Mouse (Mus musculus): ENCODE results near the gene Adgrg6. TPM values are rescaled to one million over a fixed set of nuclear protein-coding genes. Genes with fewer than 3 reads are reported as not detected.

Adgrg6 gene
- polyA plus RNA-seq, 1 experiment = 14.3 TPM

DNA sequence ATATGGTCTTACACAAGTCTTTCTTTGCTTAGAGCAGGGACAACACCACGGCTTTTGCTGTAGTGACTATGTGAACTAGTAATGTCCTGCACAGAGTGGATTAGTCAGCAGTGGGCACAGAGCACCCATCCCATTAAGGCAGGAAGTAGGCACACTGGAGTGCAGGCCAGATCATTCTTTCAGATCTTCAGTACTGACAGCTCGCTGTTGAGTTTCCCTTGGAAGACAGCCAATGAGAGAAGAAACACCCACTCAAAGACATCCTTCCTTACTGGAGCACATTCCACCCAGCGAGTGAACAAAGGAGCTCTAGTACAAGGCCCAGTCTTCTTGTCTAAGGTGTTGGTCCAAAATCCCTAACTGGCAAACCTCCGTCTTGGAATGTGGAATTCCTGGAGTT is 53.6 kb downstream of the Adgrg6 start:
- no peak for DNase-seq (ENCODE audit: low spot score)

DNA sequence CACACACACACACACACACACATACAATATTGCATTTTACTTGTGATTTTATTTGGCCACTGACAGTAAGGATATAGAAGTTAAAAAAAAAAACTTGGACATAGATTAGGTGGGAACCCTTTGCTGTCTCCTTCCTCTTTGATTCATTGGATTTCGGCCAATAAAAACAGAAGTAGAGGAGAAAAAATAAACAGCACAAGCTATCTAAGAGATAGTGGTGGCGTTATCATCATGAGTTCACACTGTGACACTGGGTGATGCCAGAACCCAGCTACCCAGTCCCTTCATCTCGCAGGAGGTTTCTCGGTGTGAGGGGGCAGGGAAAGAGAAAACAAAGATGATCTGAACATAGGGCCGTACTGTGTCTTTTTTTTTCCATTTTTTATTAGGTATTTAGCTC is 62.2 kb downstream of the Adgrg6 start:
- no peak for DNase-seq (ENCODE audit: low spot score)

DNA sequence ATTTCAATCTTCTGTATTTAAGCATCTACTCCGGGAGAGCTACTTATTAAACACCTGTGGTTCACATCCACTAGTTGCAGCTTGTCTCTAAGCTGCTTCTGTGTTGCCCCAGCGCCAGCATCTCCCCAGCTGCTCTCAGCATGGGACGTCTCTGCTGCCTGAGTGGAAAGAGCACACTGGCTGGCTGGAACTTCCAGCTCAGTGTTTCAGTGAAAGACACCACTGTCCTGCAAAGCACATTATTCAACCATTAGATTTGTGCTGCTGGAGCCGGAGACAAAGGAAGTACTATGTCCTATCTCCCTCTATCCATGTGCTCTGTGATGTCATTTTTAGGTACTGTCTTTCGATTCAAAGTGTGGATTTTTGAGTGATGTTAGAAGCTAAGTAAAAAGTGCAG is 63.0 kb downstream of the Adgrg6 start:
- DNase-seq (ENCODE audit: low spot score) = no peak

DNA sequence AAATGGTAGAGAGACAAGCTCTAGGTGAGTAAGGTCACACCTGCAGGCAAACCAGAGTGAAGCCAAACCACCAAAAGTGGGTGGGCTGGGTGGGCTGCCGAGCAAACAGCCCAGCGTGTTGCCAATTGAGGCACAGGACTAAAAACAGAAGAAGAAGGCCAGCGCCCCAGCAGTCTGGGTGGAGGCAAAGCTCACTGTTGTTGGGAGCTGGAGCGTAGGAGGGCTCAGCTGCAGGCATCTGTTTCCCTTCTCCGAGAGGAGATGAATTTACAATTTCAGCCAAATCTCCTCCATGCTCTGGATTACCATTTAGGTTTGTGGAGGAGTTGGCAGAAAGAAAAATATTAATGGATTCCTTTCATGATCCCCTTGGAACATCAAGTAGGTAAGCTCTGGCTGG is 64.5 kb downstream of the Adgrg6 start:
- DNase-seq (ENCODE audit: low spot score) = no peak

DNA sequence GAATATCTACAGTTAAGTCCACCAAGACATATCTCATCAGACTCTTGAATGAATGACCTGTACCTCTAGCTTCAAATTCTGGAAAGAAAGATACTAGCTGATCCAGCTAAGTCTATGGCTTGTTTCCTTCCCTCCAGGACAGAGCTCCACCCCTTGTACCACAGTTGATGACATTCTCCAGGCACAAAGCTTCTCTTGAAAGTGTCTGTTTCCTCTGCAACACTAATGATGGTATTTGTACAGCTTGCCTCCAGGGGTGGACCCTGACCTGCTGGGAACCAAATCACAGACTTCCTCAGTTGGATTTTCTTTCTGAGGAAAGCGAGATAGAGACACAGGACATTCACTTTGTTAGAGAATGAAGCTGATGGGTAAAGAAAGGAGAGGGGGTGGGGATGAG is 69.1 kb downstream of the Adgrg6 start:
- no peak for DNase-seq (ENCODE audit: low spot score)

DNA sequence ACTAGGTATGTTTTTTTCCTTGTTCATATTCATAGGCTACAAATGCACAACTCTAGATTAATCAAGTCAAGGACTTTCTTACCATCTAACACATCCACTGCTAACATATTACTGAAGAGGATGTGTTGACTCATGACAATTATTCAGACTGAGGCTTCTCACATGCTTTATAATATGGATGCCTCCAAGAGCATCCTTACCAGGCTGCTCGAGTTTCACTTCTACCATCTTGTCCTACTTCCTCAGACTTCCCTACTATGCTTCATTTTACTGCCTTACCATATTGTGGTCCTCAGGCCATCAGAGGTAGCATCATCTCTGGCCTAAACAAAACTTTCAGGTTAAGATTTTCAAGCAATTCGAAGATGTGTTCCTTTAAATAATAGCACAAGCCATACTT is 69.8 kb downstream of the Adgrg6 start:
- DNase-seq (ENCODE audit: low spot score) = no peak

DNA sequence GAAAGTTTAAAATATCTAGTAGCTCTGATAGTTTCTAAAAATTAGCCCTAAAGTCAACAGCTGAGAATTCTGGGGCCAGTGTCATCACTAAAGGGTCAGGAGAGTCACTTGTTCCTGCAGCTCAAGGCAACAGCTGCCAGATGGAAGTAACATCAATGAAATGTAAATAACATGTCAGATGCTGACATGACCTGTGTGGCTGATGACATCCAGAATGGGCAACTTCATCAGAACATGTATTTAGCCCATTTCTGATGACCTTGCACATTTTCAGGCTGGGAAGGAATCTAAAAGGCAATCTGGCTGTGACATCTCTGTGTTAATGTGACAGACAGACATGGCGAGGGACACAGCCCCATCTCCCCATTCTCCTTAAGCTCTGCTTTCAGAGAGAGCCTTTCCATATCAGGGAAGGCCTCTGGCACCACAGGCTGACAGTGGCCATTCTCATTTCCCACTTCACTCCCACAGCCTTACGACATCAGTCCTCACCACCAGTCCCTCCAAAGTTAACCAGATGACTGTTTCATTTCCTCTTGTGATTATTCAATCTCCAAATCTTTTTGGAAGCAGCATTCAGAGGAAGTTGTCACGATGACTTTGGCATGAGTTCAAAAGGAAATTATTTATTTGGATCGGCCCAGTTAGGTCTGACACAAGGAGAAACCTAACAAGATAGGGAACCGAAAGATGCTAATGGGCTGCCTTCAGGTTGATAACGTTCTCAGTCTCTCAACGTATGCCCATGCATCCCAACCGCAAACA is 70.7 kb downstream of the Adgrg6 start:
- no peak for DNase-seq (ENCODE audit: low spot score)

DNA sequence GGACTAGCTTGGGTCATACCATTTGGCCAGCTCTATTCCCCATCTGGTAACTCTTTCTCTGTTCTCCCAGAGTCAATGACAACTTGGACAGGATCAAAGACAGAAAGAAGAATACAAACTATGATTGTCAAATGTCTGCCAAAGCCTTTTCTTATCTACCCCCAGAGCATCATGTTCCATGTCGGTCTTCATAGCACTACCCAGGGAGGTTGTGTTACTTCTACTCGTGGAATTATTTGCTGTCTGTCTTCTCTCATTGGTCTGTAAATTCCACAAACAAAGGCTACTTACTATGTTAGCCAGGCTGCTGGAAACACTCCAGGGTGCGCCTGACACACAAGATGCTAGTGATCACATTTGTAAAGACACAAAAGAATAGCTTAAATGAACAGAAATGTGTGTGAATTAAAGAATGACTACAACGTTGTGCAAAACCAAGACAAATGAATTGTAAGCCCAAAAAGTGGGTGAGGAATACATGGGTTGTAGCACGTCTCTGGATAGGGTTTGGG is 74.4 kb downstream of the Adgrg6 start:
- DNase-seq (ENCODE audit: low spot score) = no peak

DNA sequence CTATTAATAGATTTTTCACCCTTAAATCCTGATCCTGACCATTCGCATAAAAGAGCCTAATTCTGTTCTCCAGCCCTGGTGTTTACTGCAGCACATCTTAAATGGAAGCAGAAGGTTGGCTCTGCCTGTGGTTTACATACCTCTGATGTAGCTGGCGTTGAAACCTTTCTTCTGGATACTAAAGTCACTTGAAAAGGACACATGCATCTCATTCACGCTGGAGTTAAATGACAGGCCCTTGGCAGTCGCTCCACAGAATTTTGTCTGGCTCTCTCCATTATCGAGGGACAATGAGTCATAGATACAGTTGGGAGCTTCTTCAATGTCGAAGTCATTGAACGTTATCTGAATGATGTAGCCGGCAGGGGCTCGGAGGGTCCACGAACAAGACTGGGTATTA is 76.8 kb downstream of the Adgrg6 start:
- DNase-seq (ENCODE audit: low spot score) = no peak

DNA sequence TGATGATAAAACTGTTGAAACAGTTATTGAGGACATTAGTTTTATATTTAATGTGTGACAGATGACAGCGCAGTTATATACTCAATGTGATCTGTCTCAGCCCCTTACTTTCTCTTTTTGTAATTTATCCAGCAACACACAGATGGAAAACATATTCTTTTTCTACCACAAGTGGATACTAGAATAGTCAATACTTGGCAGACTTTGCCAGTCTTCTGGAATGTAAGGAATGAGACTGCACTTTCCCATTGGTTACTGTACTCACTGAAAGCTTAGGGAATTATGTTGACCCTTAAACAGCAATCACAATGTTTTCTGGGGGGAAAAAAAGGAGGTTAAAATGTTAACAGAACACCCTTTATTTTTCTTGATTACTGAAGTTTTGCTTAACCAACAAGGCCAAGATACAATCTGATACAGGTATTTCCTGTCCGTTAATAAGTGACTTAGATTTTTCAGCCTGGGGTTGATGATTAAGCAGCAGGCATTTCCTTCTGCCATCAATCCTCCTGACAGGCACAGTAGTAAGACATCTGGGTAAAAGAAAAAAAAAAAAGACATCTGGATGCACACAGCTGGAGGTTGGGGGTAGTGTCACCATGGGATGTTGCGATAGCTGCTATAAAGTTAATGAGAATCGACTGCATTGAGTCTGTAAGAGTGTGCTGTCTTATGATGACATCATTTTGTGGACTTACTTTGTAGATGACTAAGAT is 81.5 kb downstream of the Adgrg6 start:
- no peak for DNase-seq (ENCODE audit: low spot score)

DNA sequence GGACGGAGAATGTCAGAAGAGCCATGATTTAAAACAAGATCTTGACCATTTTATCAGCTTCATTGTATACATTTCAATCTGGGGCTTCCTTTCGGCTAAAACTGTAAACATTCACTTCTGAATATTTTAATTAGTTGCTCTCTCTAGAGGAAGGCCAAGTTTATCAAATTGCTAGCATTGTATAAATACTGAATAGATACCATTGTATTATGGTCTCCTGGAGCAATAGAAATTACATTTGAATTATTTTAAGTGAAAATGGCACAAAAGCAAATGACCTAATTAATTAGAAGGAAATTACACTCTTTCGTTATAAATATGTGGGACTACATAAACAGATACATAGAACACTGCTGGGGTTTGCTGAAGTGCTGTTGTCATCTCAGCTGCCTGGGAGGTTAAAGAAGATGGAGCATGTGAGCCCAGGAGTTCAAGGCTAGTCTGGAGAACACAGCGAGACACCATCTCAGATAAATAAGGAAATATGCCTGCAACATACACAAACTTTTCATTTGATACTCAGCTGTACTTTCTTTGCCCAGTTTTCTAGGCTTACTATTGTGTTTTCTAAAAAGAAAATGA is 84.4 kb downstream of the Adgrg6 start:
- no peak for DNase-seq (ENCODE audit: low spot score)

DNA sequence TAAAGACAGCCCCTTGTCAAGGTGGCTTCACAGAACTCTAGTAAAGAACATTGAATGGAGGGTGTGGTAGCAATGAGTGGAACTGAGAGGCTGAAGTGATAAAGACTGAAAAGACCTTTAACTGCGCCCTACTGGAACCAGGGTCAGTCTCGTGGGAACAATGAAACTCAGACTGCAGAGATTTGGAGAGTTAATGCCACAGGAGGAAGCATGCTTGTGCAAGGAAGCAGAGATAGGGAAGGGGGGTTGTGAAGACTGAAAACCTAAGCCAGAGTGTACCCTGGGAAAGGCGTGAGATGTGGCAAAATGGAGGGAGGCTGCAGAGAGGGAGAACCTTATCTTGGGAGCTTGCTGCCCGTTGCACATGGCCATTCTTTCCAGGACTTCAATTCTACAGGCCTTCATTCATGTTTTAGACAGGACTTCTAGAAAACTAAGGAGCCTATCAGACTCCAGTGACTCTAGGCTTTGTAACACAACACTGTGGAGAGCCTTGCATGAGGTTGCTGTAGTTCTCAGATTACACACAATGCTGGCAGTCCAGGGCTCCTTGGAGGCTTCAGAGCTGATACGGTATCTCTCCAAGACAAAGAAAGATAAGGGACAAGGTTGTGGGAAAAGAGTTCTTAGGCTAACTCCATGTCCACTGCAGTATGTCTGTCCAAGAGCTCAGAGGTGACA is 85.1 kb downstream of the Adgrg6 start:
- DNase-seq (ENCODE audit: low spot score) = no peak

DNA sequence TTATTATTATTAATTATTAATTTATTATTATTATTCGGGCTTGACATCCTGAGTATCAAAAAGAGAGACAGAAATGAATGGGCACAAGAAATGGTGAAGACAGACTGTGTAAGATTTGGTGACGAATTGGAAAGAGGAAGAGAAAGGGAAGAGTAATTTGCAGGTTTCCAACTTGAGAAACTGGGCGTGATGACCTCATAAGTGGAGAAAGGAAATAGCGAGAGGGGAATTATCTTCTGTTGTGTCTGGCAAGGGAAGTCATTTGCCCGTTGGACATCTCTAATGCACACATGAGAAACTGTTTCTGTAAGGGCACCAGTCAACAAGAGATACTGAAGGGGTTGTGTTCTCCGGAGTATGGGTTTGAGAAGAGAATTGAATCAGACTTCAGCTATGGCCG is 85.6 kb downstream of the Adgrg6 start:
- no peak for DNase-seq (ENCODE audit: low spot score)

DNA sequence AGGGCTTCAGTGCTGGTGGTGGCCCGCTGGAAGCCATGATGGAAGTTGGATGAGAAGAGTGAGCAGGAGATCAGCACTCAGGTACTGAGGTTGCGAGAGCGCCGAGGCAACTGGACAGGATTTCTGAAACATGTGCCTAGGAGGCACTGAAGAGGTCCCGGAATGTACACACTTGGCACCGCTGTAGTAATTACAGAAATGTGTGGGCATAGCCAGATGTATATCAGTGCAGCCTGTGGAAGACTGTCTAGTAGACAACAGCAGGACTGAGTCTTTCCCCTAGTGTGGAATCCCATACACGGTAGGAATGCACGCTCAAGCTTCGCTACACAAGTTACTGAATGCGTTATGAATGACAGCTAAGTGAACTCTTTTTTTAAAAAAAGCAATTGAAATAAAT is 86.1 kb downstream of the Adgrg6 start:
- DNase-seq (ENCODE audit: low spot score) = no peak

DNA sequence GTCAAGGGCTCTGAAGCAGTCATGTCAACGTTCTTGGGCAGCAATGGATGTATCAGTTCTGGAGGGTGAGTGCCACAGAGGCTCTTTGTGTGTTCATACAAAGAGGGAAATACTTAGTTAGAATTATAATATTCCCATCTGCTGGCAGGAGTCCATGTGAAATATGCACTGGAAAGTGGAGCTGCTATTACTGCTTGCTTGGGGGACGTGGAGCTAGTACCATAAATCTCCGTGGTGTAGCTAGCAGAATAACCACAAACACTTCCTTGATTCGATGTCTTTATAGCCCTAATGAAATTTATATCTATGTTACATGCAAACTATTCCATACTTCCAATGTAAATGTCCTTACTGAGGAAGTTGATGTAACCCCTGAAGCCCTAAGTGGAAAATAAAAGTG is 91.0 kb downstream of the Adgrg6 start:
- DNase-seq (ENCODE audit: low spot score) = no peak

DNA sequence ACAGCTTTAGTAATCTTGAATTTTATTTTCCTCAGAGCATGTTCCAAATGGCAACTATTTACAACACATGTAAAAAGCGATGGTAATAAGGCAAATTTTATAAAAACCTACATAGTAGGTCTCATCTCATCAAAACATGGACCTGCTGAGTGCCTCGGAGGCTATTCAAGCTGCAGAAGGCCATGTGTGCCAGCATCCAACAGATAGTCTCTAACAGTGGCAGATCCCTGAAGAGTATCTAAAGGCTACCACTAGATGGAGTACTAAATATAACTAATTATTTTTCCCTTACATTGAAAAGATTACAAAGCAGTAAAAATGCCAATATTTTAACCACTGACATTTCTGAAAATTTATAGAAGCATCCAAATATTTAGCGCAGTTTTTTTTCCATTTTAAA is 93.6 kb downstream of the Adgrg6 start:
- no peak for DNase-seq (ENCODE audit: low spot score)

DNA sequence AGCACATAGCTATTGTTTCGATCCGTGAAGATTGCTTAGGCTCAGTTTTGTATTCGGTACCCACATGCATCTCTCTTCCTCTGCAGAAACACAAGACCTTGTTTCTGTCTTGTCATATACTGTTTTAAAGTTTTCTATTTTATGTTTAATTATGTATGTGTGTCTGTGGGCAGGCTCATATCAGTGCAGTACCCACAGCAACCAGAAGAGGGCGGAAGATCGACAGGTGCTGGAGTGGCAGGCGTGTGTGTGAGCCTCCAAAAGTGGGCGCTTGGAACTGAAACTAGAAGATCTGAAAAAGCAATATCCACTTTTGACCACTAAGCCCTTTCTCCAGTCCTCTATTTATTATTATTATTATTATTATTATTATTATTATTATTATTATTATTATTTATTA is 95.4 kb downstream of the Adgrg6 start:
- DNase-seq (ENCODE audit: low spot score) = no peak

DNA sequence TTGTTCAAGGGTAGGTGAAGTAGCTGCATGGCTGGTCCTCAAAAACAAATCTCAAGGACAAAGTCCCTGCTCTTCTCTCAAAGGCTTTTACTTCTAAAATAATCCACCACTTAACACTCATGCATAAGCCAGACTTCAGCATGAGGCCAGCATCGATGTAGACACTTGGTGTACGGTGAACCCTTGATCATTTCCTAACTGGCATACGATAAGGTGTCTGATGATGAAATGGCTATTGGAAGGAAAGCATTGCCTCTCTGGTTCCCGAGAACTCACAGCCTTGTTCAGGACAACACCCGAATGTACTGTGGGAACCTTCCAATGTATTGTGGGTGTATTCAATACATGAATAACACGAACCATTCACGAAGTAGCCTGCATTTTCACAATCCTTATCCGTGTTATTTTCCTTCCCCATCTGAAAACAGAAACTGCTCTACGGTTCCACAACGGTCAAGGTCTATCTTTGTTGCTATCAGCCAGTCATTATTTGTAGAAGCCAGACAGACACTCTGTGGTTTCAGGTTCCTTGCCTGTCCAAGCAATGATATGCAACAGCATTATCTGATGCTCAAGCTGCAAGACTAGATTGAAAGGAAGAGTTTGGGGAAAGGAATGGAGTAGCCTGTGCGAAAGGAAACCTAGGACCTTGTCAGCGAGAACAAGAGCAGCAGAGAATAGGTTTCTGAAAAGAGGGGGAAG is 99.7 kb downstream of the Adgrg6 start:
- DNase-seq (ENCODE audit: low spot score) = no peak

DNA sequence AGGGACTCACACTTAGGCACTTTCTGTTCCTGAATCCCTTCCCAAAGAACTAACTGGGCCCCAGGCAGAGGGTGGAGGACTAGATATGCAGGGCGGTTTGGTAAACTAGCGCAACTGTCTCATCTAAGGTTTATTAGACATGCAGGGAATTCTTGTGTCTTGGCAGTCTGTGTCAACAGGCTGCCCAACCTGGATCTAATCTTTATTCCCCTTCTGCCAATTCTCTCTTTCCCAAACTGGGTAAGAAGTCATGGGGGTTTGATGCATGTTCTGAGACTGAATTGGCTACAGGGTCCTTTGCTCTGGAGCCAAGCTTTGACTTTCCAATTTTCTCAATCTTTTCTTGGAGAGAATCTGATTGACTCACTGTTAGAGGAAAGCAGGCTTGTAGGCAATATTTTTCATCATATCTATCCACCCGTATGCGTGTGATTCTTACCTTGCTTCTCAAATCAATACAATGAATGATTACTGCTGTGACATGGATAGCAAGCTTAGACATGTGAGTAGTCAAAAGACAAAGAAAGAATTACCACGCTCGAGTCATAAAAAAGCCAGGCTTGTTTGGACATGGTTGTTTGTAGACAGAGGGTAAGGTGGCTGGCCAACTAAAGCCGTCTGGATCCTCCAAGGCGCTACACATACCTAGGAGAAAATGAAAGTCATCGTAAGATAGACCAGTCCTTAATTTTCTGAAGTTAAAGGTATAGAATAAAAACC is 104.4 kb downstream of the Adgrg6 start:
- DNase-seq (ENCODE audit: low spot score) = no peak

DNA sequence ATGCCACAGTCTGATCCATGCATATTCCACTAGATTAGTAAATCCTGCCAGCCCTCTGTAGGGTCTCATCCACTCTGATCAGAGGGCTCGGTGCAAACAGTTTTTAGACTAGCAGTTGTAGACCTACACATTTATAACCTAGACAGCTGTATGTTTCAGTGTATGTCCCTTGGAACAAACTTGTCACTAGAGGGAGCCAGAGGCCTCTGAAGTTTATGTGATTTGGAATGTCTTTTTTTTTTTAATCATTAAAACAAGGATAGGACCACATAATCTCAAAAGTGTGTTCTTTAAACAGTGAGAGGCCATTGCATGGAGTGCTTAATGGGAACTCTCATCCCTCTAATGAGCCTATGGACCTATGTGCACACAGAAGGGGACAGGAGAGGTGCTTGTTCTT is 141.4 kb downstream of the Adgrg6 start:
- no peak for DNase-seq (ENCODE audit: low spot score)

DNA sequence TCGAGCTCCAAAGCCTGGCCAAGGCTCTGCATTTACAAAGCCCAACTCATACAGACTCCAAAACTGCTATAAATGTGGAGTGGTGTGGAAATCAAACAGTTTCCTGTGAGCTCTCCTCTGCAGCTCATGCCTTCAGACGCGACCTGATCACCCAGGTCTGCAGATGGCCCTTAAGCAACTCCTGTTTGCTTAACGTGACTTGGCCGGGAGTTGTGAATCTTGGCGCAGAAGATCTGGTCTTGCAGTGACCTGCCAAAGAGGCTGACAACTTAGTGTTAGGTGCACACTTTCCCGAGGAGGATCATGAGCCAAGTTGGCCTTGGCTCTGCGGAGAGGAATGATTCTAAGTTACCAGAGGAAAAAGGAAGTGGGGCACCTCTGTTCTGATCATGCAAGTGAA is 143.7 kb downstream of the Adgrg6 start:
- DNase-seq (ENCODE audit: low spot score) = no peak
